Mouse (Mus musculus) splenic B cell, adult 2 months (primary cell): Measurements from ENCODE around the gene Fbxl2.
"Not testable (repeated sequence)": the region's sequence is repeated elsewhere in the genome, so short reads cannot be mapped to it uniquely, and the experiment has no call there.

Experiments used
- DNase-seq: peaks from one replicate; pipeline ENCODE4 v3.0.0-alpha.2; 2011; ENCODE audit warnings: low read depth, low spot score
- H3K27me3 ChIP-seq: 2 replicates; pipeline ENCODE4 v1.6.1; 2012; ENCODE audit warnings: mild to moderate bottlenecking, low read length, moderate library complexity, mixed read lengths; ENCODE audit not compliant: control insufficient read depth, poor library complexity, insufficient read depth, severe bottlenecking
- H3K36me3 ChIP-seq: 2 replicates; pipeline ENCODE4 v1.6.1; 2012; ENCODE audit warnings: mild to moderate bottlenecking, low read length, moderate library complexity, mixed read lengths; ENCODE audit not compliant: control insufficient read depth, poor library complexity, insufficient read depth, severe bottlenecking

Gene Fbxl2

DNA sequence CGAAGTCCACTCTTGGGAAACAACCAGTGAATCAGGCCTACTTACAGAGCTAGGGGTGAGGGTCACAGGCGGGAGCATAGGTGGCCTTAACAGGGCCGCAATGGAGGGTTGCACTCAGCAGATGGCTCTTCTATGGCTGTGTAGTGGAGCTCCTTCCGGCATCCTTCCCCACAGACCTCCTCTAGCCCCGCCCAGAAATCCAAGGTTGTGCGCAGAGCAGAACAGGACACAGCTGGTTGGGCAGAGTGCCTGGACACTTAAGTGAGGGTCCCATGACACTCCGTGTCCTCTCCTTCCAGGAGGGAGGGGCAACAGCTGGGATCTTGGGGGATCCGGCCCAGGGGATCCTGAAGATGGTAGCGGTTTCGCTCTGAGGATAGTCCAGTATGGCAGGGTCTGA, at the start of gene Fbxl2:
Gene Fbxl2, minus strand, starts transcription at position 164 of the 400 bp plus-strand sequence.
- H3K36me3 ChIP-seq: no peaks in the 10 kb centered on the region
- H3K27me3 ChIP-seq: no peaks in the 10 kb centered on the region
- DNase-seq: no peak

DNA sequence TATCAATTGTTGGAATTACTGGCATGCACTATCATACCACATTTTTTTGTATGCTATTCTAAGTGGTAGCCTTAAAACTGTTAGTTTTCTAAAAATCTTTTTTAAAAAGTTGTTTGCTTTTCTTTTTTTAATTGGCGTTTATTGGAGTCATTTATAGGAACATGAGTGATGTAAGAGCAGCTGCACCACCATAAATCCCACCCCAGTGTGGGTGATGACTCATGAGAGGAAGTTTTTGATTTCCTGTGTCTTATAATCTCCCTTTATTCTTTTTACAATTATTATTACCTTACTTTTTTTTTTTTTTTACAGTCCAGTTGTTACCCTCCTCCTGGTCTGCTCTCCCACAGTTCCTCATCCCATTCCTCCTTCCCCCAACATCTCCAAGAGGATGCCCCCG, 48.9 kb upstream of the Fbxl2 start:
- no peaks in the 10 kb centered on the region for H3K27me3 ChIP-seq
- DNase-seq: no peak

GRCm38 (mm10) chr9:114092188-114092587, 46.2 kb upstream of the Fbxl2 start:
- H3K27me3 ChIP-seq, DNase-seq, H3K36me3 ChIP-seq: not testable (repeated sequence)

More for the DNA sequence above, 48.9 kb upstream of the Fbxl2 start:
- H3K36me3 ChIP-seq: no peaks in the 10 kb centered on the region

GRCm38 (mm10) chr9:114088885-114089284, 42.9 kb upstream of the Fbxl2 start:
- not testable (repeated sequence) for H3K27me3 ChIP-seq, H3K36me3 ChIP-seq, DNase-seq

GRCm38 (mm10) chr9:114087106-114087815, 41.3 kb upstream of the Fbxl2 start:
- DNase-seq: no peak
- H3K27me3 ChIP-seq: no peaks in the 10 kb centered on the region
- no peaks in the 10 kb centered on the region for H3K36me3 ChIP-seq

DNA sequence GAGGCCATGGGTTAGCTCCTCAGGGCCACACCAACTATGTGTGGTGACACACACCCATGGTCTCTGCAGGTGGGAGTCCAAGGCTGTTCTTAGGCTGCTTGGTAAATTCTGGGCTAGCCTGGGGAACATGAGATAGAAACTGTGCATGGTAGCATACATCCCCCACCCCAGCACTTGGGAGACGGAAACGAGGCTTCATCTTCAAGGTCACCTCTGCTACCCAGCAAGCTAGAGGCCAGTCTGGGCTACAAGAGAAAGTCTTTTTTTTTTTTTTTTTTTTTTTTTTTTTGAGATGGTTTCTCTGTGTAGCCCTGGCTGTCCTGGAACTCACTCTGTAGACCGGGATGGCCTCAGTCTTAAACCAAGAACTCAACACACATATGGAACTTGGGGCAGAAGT, 40.4 kb upstream of the Fbxl2 start:
- no peak for DNase-seq
- no peaks in the 10 kb centered on the region for H3K36me3 ChIP-seq
- H3K27me3 ChIP-seq: no peaks in the 10 kb centered on the region

- H3K36me3 ChIP-seq: no peaks in the 10 kb centered on the region
- H3K27me3 ChIP-seq: no peaks in the 10 kb centered on the region
- no peak for DNase-seq
Observed at GRCm38 (mm10) chr9:114073681-114074080, 27.7 kb upstream of the Fbxl2 start.

GRCm38 (mm10) chr9:114069372-114069771, 23.4 kb upstream of the Fbxl2 start:
- Histone ChIP-seq H3K36me3 (no peaks in the 10 kb centered on the region), H3K27me3 (no peaks in the 10 kb centered on the region)
- DNase-seq: no peak

DNA sequence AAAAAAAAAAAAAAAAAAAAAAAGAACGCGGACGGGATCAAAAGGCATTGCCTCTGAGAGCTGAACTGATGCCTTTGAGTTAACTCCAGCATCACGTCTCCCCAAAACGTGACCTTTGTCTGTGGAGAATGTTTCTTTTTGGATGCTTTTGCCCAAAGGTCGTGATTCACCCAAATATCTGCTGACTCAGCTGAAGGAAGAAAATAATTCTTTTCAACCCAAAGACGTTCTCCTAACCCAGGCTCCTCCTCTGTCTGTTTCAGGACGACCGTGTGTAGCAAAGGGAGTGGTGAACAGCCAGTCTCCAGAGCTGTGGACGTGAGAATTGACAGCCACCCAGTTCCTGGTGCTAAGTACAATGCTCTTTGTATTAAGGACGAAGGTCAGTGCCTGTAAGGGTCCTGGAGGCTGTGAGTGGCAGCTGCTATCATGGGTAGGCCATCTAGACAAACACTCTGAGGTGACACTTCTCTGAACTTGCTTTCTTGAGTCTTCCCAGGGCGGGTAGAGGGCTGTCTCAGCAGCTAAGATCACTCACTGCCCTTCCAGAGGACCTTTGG, 22.6 kb upstream of the Fbxl2 start:
- Histone ChIP-seq H3K27me3 (no peaks in the 10 kb centered on the region), H3K36me3 (no peaks in the 10 kb centered on the region)
- DNase-seq: no peak

DNA sequence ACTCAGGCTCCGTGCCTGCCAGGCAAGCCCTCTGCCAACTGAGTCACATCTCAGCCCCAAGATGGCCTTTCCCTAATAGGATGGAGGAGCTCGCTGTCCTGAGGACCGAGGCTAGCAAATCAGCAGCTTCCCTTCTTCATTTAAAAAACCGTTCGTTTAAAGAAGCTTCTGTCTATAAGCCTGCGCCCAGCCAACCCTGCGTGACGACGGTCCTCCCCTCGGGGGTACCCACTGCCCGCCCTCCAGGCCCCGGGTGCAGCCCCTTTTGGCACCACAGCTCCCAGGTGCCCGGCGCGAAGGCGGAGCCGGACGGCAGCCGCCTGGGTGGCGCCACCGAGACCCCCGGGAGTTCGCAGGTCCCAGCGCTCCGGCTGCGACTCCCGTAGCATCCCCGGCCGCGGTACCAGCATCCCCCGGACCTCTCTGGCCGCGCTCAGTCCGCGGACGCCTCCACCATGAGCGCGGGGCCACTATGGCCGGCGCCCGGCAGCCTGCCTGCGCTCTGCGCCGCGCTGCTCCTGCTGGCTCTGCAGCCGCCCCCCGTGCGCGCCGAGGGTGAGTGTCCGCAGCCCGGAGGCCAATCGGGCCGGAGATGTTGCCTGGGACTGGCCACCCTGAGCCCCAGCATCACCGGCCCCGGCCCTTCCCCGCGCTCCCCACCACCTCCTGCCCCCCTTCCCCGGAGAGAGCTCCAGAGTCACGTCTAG, 11.3 kb upstream of the Fbxl2 start, which contains the start of gene Susd5:
Gene Susd5, plus strand, starts transcription at position 51 of the 707 bp plus-strand sequence.
- no peak for DNase-seq
- Histone ChIP-seq H3K36me3 (no peaks in the 10 kb centered on the region), H3K27me3 (no peaks in the 10 kb centered on the region; the same call in 1 of the 2 replicates)

GRCm38 (mm10) chr9:114052866-114053265, 6.9 kb upstream of the Fbxl2 start:
- DNase-seq: no peak
- Histone ChIP-seq H3K36me3 (no peaks in the 10 kb centered on the region), H3K27me3 (no peaks in the 10 kb centered on the region; the same call in 1 of the 2 replicates)

DNA sequence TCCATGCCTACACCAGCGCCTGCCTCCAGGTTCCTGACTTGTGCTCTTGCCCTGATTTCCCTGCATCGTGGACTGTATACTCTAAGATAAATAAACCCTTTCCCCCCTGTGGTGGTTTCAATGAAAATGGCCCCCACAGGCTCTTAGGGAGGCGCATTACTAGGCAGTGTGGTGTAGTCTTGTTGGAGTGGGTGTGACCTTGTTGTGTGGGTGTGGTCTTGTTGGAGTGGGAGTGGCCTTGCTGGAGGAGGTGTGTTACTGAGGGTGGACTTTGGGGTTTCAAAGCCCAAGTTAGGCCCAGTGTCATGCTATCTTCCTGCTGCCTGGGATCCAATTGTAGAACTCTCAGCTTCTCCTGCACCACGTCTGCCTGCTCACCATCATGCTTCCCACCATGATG, 6.0 kb upstream of the Fbxl2 start:
- no peaks in the 10 kb centered on the region for H3K27me3 ChIP-seq
- DNase-seq: no peak
- no peaks in the 10 kb centered on the region for H3K36me3 ChIP-seq

DNA sequence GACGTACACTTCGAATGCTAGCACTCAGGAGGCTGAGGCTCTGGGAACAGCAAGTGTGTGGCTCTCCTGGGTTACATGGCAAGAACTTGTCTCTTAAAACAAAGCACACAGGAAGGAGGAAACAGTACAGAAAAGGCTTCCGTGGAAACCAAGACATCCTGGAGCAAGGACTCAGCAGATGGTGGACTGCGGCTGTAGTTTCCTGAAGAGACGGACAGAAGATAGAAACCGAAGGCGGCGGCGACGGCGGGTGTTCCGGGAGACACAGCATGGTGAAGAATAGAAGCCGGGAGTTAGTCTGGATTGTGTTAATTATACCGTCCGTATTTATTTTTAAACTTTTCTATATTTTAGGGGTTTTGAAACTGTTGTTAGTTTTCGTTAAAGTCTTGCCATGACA, 4.8 kb upstream of the Fbxl2 start:
- no peak for DNase-seq
- H3K27me3 ChIP-seq: no peaks in the 10 kb centered on the region
- H3K36me3 ChIP-seq: no peaks in the 10 kb centered on the region

- no peak for DNase-seq
- Histone ChIP-seq H3K36me3 (no peaks in the 10 kb centered on the region), H3K27me3 (no peaks in the 10 kb centered on the region)
Observed at GRCm38 (mm10) chr9:114050106-114050505, 4.1 kb upstream of the Fbxl2 start.

DNA sequence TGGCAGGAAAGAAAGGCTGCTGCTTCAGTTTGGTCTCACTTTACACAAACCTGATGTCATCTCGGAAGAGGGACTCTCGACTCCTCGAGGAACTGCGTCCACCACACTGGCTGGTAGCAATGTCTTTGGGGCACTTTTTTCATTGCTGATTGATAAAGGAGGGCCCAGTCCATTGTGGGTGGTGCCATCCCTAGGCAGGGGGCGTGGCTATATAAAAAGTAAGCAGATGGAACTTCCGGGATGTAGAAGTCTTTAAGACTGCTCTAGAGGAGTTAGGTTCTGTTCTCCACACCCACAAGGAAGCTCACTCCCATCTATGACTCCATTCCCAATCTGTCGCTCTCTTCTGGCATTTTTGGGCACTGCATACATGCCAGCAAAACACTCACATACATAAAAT, 685 bp upstream of the Fbxl2 start:
- DNase-seq: no peak
- no peaks in the 10 kb centered on the region for H3K36me3 ChIP-seq
- H3K27me3 ChIP-seq: no peaks in the 10 kb centered on the region
